Mouse (Mus musculus) ES-Bruce4 (cell line): ENCODE data around the gene Ptk6.

Experiments
- CTCF ChIP-seq: IDR thresholded peaks from one replicate; pipeline ENCODE4 v1.8.1; 2011; ENCODE audit warnings: low read depth, low read length
- POLR2A ChIP-seq: IDR thresholded peaks from one replicate; pipeline ENCODE4 v1.8.1; 2011; ENCODE audit warnings: low read length; ENCODE audit not compliant: insufficient read depth

DNA sequence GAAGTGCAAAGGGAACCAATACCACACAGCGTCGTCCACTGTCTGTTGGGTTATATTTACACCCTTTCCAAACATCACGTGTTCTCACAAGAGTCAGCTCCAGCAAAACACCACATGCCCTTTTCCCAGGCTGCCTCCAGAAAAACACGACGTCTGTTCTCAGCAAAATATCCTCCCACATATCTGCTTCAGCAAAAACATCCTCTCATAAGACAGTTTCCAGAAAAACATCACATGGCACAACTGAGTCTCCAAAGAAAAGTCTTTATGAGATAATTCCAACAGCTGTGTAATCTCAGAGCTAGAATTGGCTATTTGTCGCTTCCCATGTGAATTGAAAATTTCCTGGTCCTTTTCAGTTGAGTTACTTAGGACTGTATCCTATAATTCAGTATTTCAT, 21.7 kb downstream of the Ptk6 start:
- TF ChIP-seq POLR2A (no peak), CTCF (no peak)
